Mouse (Mus musculus): Measurements from ENCODE around the gene Olfr441. TPM values are rescaled to one million over a fixed set of nuclear protein-coding genes. Genes with fewer than 3 reads are reported as not detected.

Olfr441 gene
- not detected for polyA plus RNA-seq (2015; fragmentation: Illumina TruSeq; extraction: RNeasy Lipid Tissue Mini Kit (QIAGEN cat#74804); ENCODE audit: insufficient read depth, low replicate concordance)

GRCm38 (mm10) chr6:43106069-43106468, at the start of gene Olfr441:
Olfr441 (plus strand) TSS chr6:43106369.

GRCm38 (mm10) chr6:43146267-43146666, 40.1 kb downstream of the Olfr441 start, which contains the start of gene Olfr237-ps1:
Olfr237-ps1 (plus strand) TSS chr6:43146567.

GRCm38 (mm10) chr6:43162982-43163381, 56.8 kb downstream of the Olfr441 start, which contains the start of gene Olfr437:
Olfr437 (plus strand) TSS chr6:43163282.

Other genes starting within 250 kb of the Olfr441 start
- not detected for gene Olfr448, start 215.9 kb upstream of the Olfr441 start, polyA plus RNA-seq (2015; fragmentation: Illumina TruSeq; extraction: RNeasy Lipid Tissue Mini Kit (QIAGEN cat#74804); ENCODE audit: insufficient read depth, low replicate concordance)
- gene Olfr447, start 197.5 kb upstream of the Olfr441 start, polyA plus RNA-seq (2015; fragmentation: Illumina TruSeq; extraction: RNeasy Lipid Tissue Mini Kit (QIAGEN cat#74804); ENCODE audit: insufficient read depth, low replicate concordance): not detected
- not detected for gene Olfr446, start 185.0 kb upstream of the Olfr441 start, polyA plus RNA-seq (2015; fragmentation: Illumina TruSeq; extraction: RNeasy Lipid Tissue Mini Kit (QIAGEN cat#74804); ENCODE audit: insufficient read depth, low replicate concordance)
- not detected for gene Olfr444, start 157.3 kb upstream of the Olfr441 start, polyA plus RNA-seq (2015; fragmentation: Illumina TruSeq; extraction: RNeasy Lipid Tissue Mini Kit (QIAGEN cat#74804); ENCODE audit: insufficient read depth, low replicate concordance)
- not detected for gene Olfr237-ps1, start 40.2 kb downstream of the Olfr441 start, polyA plus RNA-seq (2015; fragmentation: Illumina TruSeq; extraction: RNeasy Lipid Tissue Mini Kit (QIAGEN cat#74804); ENCODE audit: insufficient read depth, low replicate concordance)
- not detected for gene Olfr437, start 56.9 kb downstream of the Olfr441 start, polyA plus RNA-seq (2015; fragmentation: Illumina TruSeq; extraction: RNeasy Lipid Tissue Mini Kit (QIAGEN cat#74804); ENCODE audit: insufficient read depth, low replicate concordance)
- gene Olfr13, start 65.8 kb downstream of the Olfr441 start, polyA plus RNA-seq (2015; fragmentation: Illumina TruSeq; extraction: RNeasy Lipid Tissue Mini Kit (QIAGEN cat#74804); ENCODE audit: insufficient read depth, low replicate concordance): not detected
- not detected for gene Olfr435, start 90.8 kb downstream of the Olfr441 start, polyA plus RNA-seq (2015; fragmentation: Illumina TruSeq; extraction: RNeasy Lipid Tissue Mini Kit (QIAGEN cat#74804); ENCODE audit: insufficient read depth, low replicate concordance)
- gene Olfr434, start 106.7 kb downstream of the Olfr441 start, polyA plus RNA-seq (2015; fragmentation: Illumina TruSeq; extraction: RNeasy Lipid Tissue Mini Kit (QIAGEN cat#74804); ENCODE audit: insufficient read depth, low replicate concordance): not detected
- gene Olfr47, start 125.2 kb downstream of the Olfr441 start, polyA plus RNA-seq (2015; fragmentation: Illumina TruSeq; extraction: RNeasy Lipid Tissue Mini Kit (QIAGEN cat#74804); ENCODE audit: insufficient read depth, low replicate concordance): not detected
- 7.3 TPM for gene Arhgef5, start 159.2 kb downstream of the Olfr441 start, polyA plus RNA-seq (2015; fragmentation: Illumina TruSeq; extraction: RNeasy Lipid Tissue Mini Kit (QIAGEN cat#74804); ENCODE audit: insufficient read depth, low replicate concordance)
- gene Nobox, start 203.2 kb downstream of the Olfr441 start, polyA plus RNA-seq (2015; fragmentation: Illumina TruSeq; extraction: RNeasy Lipid Tissue Mini Kit (QIAGEN cat#74804); ENCODE audit: insufficient read depth, low replicate concordance): not detected